Mouse (Mus musculus) heart, postnatal 4 days (tissue): Measurements from ENCODE around the gene Chic1. TPM values are rescaled to one million over a fixed set of nuclear protein-coding genes. Genes with fewer than 3 reads are reported as not detected.

ENCODE experiments used
- DNase-seq: peaks from one replicate; pipeline ENCODE4 v3.0.0; 2021
- total RNA-seq, 2 experiments: library from RNA; stranded (reverse); gene quantifications; 2 replicates each; pipeline ENCODE4 v1.2.3; 2021

The Chic1 gene
- total RNA-seq, 2 experiments from 2014 or later: 1.6 TPM

- no peak for DNase-seq
These were observed 81.7 kb downstream of the Chic1 start for GRCm38 (mm10) chrX:103438023-103438422.

GRCm38 (mm10) chrX:103440803-103441202 lies 84.5 kb downstream of the Chic1 start:
- peak; percentile 20 for DNase-seq

GRCm38 (mm10) chrX:103443755-103444154 lies 87.5 kb downstream of the Chic1 start:
- DNase-seq: peak; percentile 28

Other genes with a start within 250 kb of the Chic1 start
- gene Nap1l2, start 169.8 kb upstream of the Chic1 start, total RNA-seq: under 1 TPM in 1 of 2 experiments, not detected in 1; 0.17 TPM
- not detected for gene Cdx4, start 35.1 kb upstream of the Chic1 start, total RNA-seq
- gene Tsx, start 58.0 kb downstream of the Chic1 start, total RNA-seq: not detected
- not detected for gene Gm26992, start 65.5 kb downstream of the Chic1 start, total RNA-seq